Mouse (Mus musculus): ENCODE results near the gene Letmd1.

GRCm38 (mm10) chr15:100462086-100462485, 6.7 kb upstream of the Letmd1 start:
- TF ChIP-seq POLR2A (IDR thresholded peaks at IDR 0.05; ENCODE audit: low read depth, low read length) (no peak), CTCF (IDR thresholded peaks at IDR 0.05; ENCODE audit: extremely low read depth, insufficient read length, insufficient replicate concordance, low read depth, low read length) (no peak)
